Mouse (Mus musculus): Measurements from ENCODE around the gene Osbpl11.
"Not testable (repeated sequence)": the region's sequence is repeated elsewhere in the genome, so short reads cannot be mapped to it uniquely, and the experiment has no call there.

DNA sequence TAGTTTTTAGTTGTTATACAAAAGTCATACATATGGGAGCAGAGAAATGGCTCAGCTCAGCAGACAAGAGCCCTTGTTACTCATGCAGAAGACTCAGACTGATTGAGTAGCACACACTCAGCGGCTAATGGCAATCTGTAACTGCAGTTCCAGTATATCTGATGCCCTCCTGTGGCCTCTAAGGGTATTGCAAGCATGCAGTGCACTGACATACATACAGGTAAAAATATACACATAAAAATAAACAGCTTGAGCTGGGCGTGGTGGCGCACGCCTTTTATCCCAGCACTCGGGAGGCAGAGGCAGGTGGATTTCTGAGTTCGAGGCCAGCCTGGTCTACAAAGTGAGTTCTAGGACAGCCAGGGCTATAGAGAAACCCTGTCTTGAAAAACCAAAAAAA lies 18.6 kb upstream of the Osbpl11 start:
- TF ChIP-seq POLR2A (IDR thresholded peaks at IDR 0.05; ENCODE audit: control insufficient read depth, low read depth, low read length): not testable (repeated sequence)
- TF ChIP-seq CTCF (IDR thresholded peaks at IDR 0.05; ENCODE audit: control insufficient read depth, insufficient read depth, insufficient replicate concordance, low read depth, low read length): peak; percentile 4; the same call in 1 of the 2 replicates
